Mouse (Mus musculus) olfactory bulb, adult 2 months (tissue): ENCODE data around the gene Uspl1. TPM values are rescaled to one million over a fixed set of nuclear protein-coding genes. Genes with fewer than 3 reads are reported as not detected.

ENCODE experiments used
- H3K27ac ChIP-seq: fragments of 200-500 bp; 2 replicates; pipeline ENCODE4 v1.5.1; 2012; ENCODE audit warnings: low read depth, low read length; ENCODE audit not compliant: insufficient read depth
- H3K4me1 ChIP-seq: fragments of 200-500 bp; 2 replicates; pipeline ENCODE4 v1.6.1; 2012; ENCODE audit warnings: low read length; ENCODE audit not compliant: control insufficient read depth, insufficient read depth
- H3K4me3 ChIP-seq: fragments of 200-500 bp; 2 replicates; pipeline ENCODE4 v1.5.1; 2012; ENCODE audit warnings: mild to moderate bottlenecking, low read depth, low read length, moderate library complexity; ENCODE audit not compliant: insufficient read depth
- CTCF ChIP-seq: fragments of 200-500 bp; IDR thresholded peaks from 2 replicates; pipeline ENCODE4 v1.5.1; 2012; ENCODE audit warnings: low read depth, mild to moderate bottlenecking, low read length, moderate library complexity; ENCODE audit not compliant: insufficient read depth
- POLR2A ChIP-seq: fragments of 200-500 bp; IDR thresholded peaks from 2 replicates; pipeline ENCODE4 v1.6.1; 2012; ENCODE audit warnings: mild to moderate bottlenecking, low read depth, low read length, moderate library complexity; ENCODE audit not compliant: insufficient read depth
- WGBS: fragments of 180-500 bp; shearing (Covaris S2); methylation state at CpG from one replicate; pipeline ENCODE4 v1.1.7; 2018; 5-methylcytosine and 5-hydroxymethylcytosine counted together
- polyA plus RNA-seq: library from polyadenylated mRNA; stranded (reverse); fragments of >200 nt; gene quantifications from 2 replicates; pipeline ENCODE4 v1.2.4, GENCODE M21; 2012; ENCODE audit warnings: low replicate concordance; ENCODE audit not compliant: missing spikeins, insufficient read depth, insufficient read length

Uspl1 gene
- polyA plus RNA-seq, 1 experiment, result not detected

- WGBS, result 89% methylated on average over 2 of the region's 2 CpGs
- H3K4me3 ChIP-seq, result no peak overlapping the region
- no peak overlapping the region for H3K27ac ChIP-seq
- H3K4me1 ChIP-seq, result peaks cover 10% of the 10 kb centered on the region; the same call in 1 of the 2 replicates
- TF ChIP-seq POLR2A (no peak), CTCF (no peak)
These were observed 71.4 kb downstream of the Uspl1 start for GRCm38 (mm10) chr5:149255522-149255921.

DNA sequence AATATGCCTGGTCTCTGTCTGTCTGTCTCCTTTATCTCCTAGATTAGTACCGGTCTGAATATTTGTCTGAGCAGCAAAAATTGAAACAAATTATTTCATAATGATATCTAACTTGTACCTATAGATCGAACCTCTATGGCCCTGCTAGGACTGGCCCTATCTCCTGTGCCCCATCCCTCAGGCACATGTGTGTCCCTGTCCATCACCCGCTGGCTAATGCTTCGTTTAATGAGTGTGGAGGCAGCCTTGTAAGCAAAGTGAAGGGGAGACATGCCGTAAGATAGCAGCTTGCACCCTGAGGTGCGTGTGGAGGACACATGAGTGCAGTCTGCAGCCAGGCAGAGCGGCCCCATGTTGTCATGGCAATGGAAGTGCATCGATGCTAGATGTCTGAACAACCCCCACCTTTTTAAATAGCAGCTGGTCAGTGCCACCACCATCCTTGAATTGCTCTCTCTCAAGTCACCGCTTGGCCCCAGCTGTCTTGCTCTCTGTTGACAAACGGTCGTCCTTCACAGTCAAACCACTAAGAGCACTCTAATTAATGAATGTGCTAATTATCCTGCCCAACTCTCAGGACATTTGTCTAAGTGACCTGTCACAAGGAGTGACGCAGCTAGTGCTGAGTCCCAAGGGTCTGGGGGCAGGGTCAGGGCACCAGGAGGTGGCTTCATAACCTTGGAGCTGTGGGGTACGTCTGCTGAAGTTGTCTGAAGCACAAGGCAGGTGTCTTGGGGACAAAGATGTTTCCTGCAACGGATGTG lies 73.5 kb downstream of the Uspl1 start:
- Histone ChIP-seq H3K4me3 (no peak overlapping the region), H3K27ac (no peak overlapping the region), H3K4me1 (peaks cover 10% of the 10 kb centered on the region; the same call in 1 of the 2 replicates)
- WGBS, result 73% methylated on average over 14 of the region's 14 CpGs
- TF ChIP-seq CTCF, result no peak
- no peak for TF ChIP-seq POLR2A

DNA sequence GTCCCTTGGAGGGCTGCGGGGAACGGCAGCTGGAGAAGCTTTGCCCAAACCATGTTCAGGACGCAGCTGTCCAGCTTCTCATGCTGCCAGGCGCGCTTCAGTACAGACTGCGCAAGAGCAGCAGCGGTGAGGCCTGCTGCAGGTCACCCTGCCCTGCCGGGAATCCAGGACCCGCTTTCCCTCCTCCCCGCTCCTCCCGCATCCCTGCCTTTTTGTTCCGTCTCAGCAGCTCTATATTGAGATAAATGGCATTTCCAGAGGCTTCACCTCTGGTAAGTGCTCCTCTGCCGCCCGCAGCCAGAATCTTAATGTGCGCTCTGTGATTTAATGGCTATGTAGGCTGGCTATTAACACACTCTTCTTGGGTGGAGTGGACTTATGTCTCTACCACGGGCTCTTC lies 74.9 kb downstream of the Uspl1 start:
- WGBS, result 51% methylated on average over 16 of the region's 16 CpGs
- Histone ChIP-seq H3K4me3 (no peak overlapping the region), H3K4me1 (peaks cover 10% of the 10 kb centered on the region; the same call in 1 of the 2 replicates), H3K27ac (no peak overlapping the region)
- TF ChIP-seq CTCF, result no peak
- no peak for TF ChIP-seq POLR2A

- Histone ChIP-seq H3K4me3 (no peak overlapping the region), H3K27ac (no peak overlapping the region), H3K4me1 (peaks cover 10% of the 10 kb centered on the region; the same call in 1 of the 2 replicates)
- WGBS, result 76% methylated on average over 7 of the region's 7 CpGs
- TF ChIP-seq CTCF, result no peak
- TF ChIP-seq POLR2A, result no peak
These were observed 77.3 kb downstream of the Uspl1 start for GRCm38 (mm10) chr5:149261449-149261848.

- 71% methylated on average over 6 of the region's 6 CpGs for WGBS
- peaks cover 10% of the 10 kb centered on the region; the same call in 1 of the 2 replicates for H3K4me1 ChIP-seq
- H3K4me3 ChIP-seq, result no peak overlapping the region
- no peak overlapping the region for H3K27ac ChIP-seq
- TF ChIP-seq POLR2A (no peak), CTCF (no peak)
These were observed 77.7 kb downstream of the Uspl1 start for GRCm38 (mm10) chr5:149261866-149262265.

DNA sequence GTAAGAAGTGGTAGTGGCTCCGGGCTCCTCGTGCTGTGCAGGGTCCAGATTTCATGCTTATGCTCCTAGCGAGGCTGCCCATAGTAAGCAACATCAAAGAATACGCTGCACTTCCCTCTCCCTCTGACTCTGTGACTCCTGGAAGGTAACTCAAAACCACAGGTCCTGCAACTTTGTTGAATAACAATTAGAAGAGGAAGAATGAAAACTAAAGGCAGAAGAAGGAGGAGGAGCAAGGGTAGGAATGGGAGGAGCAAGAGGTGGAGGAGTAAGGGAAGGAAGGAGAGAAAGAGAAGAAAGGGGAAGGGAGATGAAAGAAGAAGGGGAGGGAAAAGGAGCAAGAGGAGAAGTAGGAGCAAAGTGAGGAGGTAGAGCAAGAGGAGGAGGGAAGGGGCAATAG lies 80.3 kb downstream of the Uspl1 start, which contains the start of gene Alox5ap:
Gene Alox5ap (plus strand): TSS at position 363 of the 400 bp plus-strand sequence.
- 61% methylated on average over 4 of the region's 4 CpGs for WGBS
- no peaks in the 10 kb centered on the region for H3K4me1 ChIP-seq
- TF ChIP-seq POLR2A, result no peak
- no peak within 1 kb of the TSS for H3K4me3 ChIP-seq
- no peak within 1 kb of the TSS for H3K27ac ChIP-seq

- no peaks in the 10 kb centered on the region for H3K4me1 ChIP-seq
- H3K27ac ChIP-seq, result no peak overlapping the region
- no peak overlapping the region for H3K4me3 ChIP-seq
- 77% methylated on average over 6 of the region's 6 CpGs for WGBS
- TF ChIP-seq CTCF (no peak), POLR2A (no peak)
These were observed 80.7 kb downstream of the Uspl1 start for GRCm38 (mm10) chr5:149264878-149265279.

Other genes with a start within 250 kb of the Uspl1 start
- not detected in 2 replicates for gene Gm42791, start 189.2 kb upstream of the Uspl1 start, polyA plus RNA-seq
- 501 TPM in 1 of 2 replicates, not detected in the other for gene Hmgb1, start 139 bp downstream of the Uspl1 start, polyA plus RNA-seq
- gene Alox5ap, start 80.4 kb downstream of the Uspl1 start, polyA plus RNA-seq, result not detected in 2 replicates
- gene Medag, start 227.4 kb downstream of the Uspl1 start, polyA plus RNA-seq, result not detected in 2 replicates